Mouse (Mus musculus) spleen, postnatal 36 days (tissue): Measurements from ENCODE around the gene Smok3b.
"Not testable (repeated sequence)": the region's sequence is repeated elsewhere in the genome, so short reads cannot be mapped to it uniquely, and the experiment has no call there.

Experiments
- DNase-seq, 2 experiments: peaks; one replicate each; pipeline ENCODE4 v3.0.0; 2022; ENCODE audit warnings: low spot score in 2 of 2, mixed read lengths in 1 of 2

Gene Smok3b

GRCm38 (mm10) chr5:138020961-138021479 is at the start of gene Smok3b, which contains the start of gene Smok3a:
Gene Smok3b, plus strand, starts transcription at chr5:138021429.
Gene Smok3a, plus strand, starts transcription at chr5:138021261.
- DNase-seq, result not testable (repeated sequence)

DNA sequence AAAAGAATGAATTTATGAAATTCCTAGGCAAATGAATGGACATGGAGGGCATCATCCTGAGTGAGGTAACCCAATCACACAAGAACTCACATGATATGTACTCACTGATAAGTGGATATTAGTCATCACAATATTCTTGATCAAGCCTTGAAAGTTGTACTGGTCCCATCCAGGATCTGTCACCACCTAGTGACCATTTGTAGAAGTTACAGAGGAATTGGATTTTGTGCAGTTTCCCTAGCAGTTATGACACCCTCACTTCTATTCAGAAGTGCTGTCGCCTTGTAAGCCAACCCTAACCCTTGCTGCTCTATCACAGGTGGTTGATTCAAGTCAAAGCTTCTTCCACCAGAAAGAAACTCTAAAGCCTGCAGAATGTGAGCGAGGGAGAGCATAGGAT is 48.1 kb upstream of the Smok3b start:
- DNase-seq, result no peak

GRCm38 (mm10) chr5:137973738-137974137 is 47.5 kb upstream of the Smok3b start:
- DNase-seq, result no peak

DNA sequence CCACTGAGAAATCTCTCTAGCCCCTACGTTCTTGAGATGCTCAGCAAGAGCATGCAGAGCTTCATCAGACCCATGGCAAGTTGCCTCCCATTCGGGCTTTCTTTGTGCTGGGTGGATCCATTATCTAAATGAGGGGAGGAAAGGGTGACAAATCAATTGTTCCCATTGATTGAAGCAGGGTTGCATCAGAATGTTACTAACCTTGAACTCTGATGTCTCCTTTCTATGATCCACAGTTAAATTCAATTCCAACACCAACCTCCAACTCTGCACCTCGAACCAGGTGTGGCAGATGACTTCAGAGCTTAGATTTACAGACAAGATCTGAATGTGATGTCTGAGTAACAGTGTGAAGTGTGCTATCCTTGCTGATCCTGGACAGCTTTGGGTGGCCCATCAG is 46.5 kb upstream of the Smok3b start:
- no peak for DNase-seq

DNA sequence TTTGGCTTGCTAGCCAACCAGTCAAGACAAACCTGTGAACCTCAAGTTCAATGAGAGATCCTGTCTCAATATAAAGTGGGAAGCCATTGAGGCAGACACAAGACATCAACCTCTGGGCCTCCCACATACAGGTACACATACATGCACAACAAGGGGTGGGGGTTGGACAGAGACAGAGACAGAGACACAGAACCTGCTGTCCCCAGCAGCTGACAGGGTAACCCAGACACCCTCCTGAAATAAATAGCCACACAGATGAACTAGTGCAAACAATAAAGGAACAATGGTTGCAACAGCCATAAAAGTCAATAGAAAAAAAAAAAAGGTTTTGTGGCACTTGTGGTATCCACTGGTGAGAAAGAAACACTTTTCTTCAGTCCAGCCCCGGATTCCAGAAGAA is 45.8 kb upstream of the Smok3b start:
- DNase-seq, result no peak

DNA sequence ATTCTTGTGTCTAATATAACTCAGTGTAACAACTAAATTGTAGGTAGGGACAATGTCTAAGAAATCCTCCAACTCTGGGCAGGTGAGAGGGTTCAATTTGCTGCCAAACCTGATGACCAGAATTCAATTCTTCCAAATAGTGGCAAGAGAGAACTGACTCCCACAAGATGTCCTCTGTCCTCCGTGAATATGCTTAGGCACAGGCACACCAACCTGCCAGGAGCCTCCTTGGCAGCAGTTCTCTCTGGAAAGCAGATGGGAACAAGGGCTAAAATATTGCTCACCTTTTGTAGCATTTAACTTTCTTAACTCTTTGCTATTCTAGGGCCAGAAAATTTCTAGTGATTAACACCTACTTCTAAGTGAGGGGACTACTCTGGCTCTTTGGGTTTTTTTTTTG is 43.9 kb upstream of the Smok3b start:
- no peak for DNase-seq

- no peak for DNase-seq
Observed at GRCm38 (mm10) chr5:137979081-137979480, 42.1 kb upstream of the Smok3b start.

DNA sequence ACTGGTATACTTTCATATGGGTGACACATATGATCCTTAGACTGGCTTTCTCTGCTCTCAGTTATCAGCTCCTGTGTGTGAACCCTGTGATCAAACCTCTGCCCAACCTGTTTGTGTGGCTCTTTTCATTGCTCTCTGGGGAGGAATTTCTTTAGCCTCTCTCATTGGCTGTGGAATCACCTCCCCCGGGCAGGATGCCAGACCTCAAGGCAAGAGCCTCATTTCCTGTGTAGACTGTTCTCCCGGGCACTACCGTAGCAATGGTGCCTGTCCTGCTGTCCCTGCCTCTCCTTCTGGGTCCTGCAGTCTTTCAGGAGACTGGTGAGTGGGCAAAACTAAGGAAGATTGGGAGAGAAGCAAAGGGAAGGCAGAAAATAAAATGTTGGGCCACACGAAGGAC is 39.9 kb upstream of the Smok3b start, which contains the start of gene Azgp1:
Gene Azgp1 (plus strand): TSS at position 221 of the 400 bp plus-strand sequence.
- DNase-seq, result no peak

DNA sequence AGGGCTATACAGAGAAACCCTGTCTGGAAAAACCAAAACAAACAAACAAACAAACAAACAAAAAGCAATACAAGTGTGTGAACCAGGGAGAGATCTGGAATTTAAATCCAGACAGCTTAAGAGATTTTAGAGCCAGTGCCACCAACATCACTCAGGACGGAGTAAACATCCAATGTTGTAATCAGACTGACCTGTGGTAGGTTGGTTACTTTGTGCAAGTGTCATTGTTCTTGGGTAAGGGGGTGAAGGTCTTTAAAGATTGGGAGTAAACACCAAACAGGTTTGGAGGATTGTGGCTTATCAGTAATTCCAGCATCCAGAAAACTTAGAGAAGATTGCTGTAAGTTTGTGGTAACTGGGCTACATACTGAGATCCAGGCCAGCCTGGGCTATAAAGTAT is 34.9 kb upstream of the Smok3b start:
- DNase-seq, result no peak

GRCm38 (mm10) chr5:138009437-138009836 is 11.8 kb upstream of the Smok3b start:
- no peak for DNase-seq

DNA sequence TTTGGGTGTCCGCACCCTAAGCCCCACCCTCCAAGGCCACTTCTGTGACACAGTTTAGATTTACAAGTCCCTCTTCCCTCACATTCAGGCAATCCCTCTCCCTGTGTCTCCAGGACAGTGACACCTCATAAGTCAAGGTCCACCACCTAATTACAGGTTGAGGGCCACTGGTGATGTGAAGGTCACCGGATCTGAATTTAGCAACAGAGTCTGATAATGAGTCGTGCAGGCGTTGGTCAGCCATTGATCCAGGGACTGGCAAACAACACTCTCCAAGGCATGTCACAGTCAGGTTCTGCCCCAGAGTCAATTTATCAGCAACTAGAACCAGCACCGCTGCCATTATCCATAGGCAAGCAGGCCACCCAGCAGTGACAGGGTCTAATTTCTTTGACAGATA is 8.8 kb upstream of the Smok3b start:
- DNase-seq, result no peak

DNA sequence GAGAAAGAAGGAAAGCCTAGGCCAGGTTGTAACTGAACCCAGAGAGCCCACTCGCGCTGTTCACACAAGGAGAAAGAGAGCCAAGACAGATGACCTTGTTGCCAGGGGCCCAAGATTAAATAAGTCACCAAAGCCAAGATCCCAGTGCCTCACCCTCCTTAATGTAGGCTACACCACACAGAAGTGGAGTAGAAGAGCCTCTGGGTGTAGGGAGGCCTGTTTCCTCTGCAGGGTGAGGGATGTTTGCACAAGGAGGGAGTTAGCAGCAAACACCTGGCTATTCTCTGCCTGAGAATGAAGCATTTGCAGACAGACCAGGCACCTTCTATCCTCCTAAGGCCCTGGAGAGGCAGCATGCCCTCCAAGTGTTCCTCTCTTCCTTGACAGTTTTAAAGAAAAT is 4.7 kb upstream of the Smok3b start:
- DNase-seq, result no peak

DNA sequence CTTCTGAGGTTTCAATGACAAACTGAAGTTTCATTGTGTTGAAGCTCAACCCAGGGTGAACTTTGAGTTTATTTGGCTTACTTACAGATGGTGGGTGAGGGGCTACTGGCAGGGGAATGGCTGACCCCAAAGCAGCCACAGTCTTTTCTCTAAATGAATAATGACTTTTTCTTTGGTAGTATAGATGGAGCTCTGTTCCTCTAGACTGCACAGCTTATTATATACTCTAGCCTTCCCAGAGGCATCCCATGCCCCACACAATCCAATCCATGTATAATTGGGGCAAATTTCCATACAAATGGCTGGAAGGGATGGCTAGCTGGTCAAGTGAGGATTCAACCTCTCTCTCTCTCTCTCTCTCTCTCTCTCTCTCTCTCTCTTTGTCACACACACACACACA is 4.2 kb upstream of the Smok3b start:
- DNase-seq, result no peak

DNA sequence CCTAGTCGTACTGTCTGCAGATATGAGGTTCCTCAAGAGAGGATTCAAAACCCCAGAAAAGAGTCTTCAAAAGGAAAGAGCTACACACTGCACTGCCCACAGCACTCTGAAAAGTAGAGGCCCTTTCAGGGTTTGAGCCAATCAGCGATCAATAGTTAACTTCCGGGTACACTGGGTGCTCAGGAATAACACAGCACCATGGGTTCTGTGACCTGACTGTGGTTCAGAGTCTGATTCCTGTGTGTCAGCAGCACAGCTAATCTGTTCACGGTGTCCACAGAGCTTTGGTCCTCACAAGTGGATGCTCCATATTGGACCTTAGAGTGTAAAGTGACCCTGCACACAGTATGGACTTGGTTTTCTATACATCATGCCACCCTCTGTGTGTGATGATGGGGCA is 1.7 kb upstream of the Smok3b start:
- DNase-seq, result not testable (repeated sequence)

DNA sequence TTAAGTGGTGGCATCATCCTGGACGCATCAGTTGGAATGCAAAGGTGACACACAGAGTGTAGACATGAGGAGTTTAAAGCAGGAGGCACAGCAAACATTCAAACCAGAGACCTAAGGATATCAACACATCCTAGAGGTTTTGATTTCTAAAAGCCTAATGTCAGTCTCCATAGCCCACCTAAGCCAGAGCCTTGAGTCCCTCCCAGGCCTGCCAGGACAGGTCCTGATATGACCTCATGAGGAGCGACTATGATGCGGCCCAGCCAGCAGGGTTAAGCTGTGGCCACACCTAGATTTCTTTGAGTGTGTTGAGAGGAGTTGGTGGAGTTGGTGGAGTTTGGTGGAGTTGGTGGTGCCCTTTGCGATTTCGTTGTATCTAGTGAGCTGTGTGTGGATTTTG is 31.7 kb downstream of the Smok3b start, which contains the start of gene Smok3c:
Gene Smok3c (plus strand): TSS at position 301 of the 400 bp plus-strand sequence.
- DNase-seq, result not testable (repeated sequence)

GRCm38 (mm10) chr5:138073803-138074202 is 52.6 kb downstream of the Smok3b start:
- no peak for DNase-seq

GRCm38 (mm10) chr5:138075684-138076083 is 54.5 kb downstream of the Smok3b start:
- no peak for DNase-seq

- DNase-seq, result no peak
Observed at GRCm38 (mm10) chr5:138076148-138076547, 54.9 kb downstream of the Smok3b start.

DNA sequence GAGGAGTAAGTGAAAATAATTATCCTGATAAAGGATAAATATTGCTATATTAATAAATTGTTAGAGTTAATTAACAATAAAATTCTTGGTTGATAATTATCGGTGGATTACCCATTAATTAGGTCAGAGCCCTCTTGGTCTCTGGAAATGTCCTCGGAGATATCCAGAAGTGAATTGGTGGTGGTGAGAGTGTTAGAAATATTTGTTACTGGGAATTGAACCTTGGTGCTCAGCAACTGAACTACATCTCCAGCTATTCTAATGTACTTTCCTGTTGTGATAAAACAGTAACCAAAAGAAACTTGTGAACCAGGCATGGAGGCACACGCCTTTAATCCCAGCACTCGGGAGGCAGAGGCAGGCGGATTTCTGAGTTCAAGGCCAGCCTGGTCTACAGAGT is 59.2 kb downstream of the Smok3b start:
- no peak for DNase-seq

DNA sequence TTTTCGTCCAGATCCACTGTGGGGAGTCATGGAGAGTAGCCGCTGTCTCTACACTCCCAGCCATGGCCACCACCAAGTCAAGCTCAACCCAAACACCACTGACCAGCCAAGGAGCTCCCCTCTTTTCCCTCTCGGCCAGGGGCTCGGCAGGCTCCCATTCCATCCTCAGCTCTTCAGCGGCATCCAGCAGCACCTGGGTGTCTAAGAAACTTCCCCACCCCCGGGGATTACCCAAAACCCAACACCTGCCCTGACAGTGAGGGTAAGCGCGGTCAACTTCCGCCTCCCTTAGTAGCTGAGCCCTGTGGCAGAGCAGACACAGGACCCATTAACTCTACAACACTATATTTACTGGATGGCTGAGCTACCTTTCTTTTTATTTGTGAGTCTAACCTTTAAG is 60.2 kb downstream of the Smok3b start:
- no peak for DNase-seq

GRCm38 (mm10) chr5:138083318-138083900 is 62.2 kb downstream of the Smok3b start:
- no peak for DNase-seq

DNA sequence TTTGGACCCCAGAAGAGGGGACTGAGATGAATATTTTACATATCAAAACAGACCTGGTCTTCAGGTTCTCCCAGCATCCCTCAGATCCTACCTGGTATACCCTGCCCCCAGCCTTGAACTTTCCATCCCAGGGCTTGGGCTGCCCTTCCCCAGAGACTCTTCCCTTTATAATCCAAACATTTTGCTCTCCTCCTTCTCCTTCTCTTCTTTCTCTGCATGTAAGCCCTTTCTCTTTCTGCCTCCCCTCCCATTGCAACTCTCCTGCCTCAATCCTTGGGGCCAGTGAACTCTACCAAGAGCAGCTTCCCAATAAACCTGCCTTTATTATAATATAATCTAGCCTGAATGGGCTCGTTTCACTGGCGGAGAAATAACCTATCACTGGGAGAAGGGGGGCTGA is 62.7 kb downstream of the Smok3b start:
- DNase-seq, result no peak

- DNase-seq, result peak in 1 of 2 experiments; percentile 18
Observed at GRCm38 (mm10) chr5:138084507-138084906, 63.3 kb downstream of the Smok3b start.

- DNase-seq, result peak; percentile 78 to 86
Observed at GRCm38 (mm10) chr5:138084996-138085395, 63.8 kb downstream of the Smok3b start, which contains the start of gene Zkscan1. Gene Zkscan1, plus strand, starts transcription at chr5:138085084.
